Mouse (Mus musculus) forebrain, postnatal 0 days (tissue): ENCODE results near the gene Scand1. TPM values are rescaled to one million over a fixed set of nuclear protein-coding genes. Genes with fewer than 3 reads are reported as not detected.

ENCODE experiments used
- ATAC-seq: fragments of 200-750 bp; cut with Nextera tagmentation; 2 replicates; pipeline ENCODE4 v1.8.0; 2017; ENCODE audit warnings: mild to moderate bottlenecking, moderate library complexity
- DNase-seq: peaks from one replicate; pipeline ENCODE4 v3.0.0-alpha.2; 2015
- H3K27ac ChIP-seq: fragments of 300-500 bp; sonication (generic); 2 replicates; pipeline ENCODE4 v1.5.1; 2014; ENCODE audit warnings: low read depth, mild to moderate bottlenecking, antibody characterized with exemption, low read length, moderate library complexity, mixed read lengths
- H3K27me3 ChIP-seq: fragments of 300-500 bp; sonication (generic); 2 replicates; pipeline ENCODE4 v1.6.1; 2014; ENCODE audit warnings: mild to moderate bottlenecking, low read length, mixed read lengths; ENCODE audit not compliant: insufficient read depth
- H3K36me3 ChIP-seq: fragments of 300-500 bp; sonication (generic); 2 replicates; pipeline ENCODE4 v1.6.1; 2014; ENCODE audit warnings: mild to moderate bottlenecking, moderate library complexity; ENCODE audit not compliant: insufficient read depth
- H3K4me1 ChIP-seq: fragments of 300-500 bp; sonication (generic); 2 replicates; pipeline ENCODE4 v1.6.1; 2014; ENCODE audit warnings: antibody characterized with exemption; ENCODE audit not compliant: insufficient read depth
- H3K4me2 ChIP-seq: fragments of 300-500 bp; sonication (generic); 2 replicates; pipeline ENCODE4 v1.6.1; 2014; ENCODE audit warnings: low read depth, mild to moderate bottlenecking, moderate library complexity
- H3K4me3 ChIP-seq: fragments of 300-500 bp; sonication (generic); 2 replicates; pipeline ENCODE4 v1.5.1; 2014; ENCODE audit warnings: low read depth, low read length, mixed read lengths
- H3K9ac ChIP-seq: fragments of 300-500 bp; sonication (generic); 2 replicates; pipeline ENCODE4 v1.6.1; 2014; ENCODE audit warnings: mild to moderate bottlenecking
- H3K9me3 ChIP-seq: fragments of 300-500 bp; sonication (generic); 2 replicates; pipeline ENCODE4 v1.6.1; 2016; ENCODE audit warnings: low read length
- CTCF ChIP-seq: sonication (generic); IDR thresholded peaks from 2 replicates; pipeline ENCODE4 v1.5.1; 2016; ENCODE audit warnings: antibody characterized with exemption, control low read depth, low read depth
- WGBS: fragments of 180-500 bp; shearing (Covaris S2); extraction: QIAGEN DNeasy Blood & Tissue Kit; methylation state at CpG from one replicate; pipeline ENCODE4 v1.1.7; 2014; 5-methylcytosine and 5-hydroxymethylcytosine counted together
- polyA plus RNA-seq: library from polyadenylated mRNA; unstranded; fragments of >200 nt; fragmentation: Nextera tagmentation; extraction: Ambion mirVana; gene quantifications from 2 replicates; pipeline ENCODE4 v1.2.1, GENCODE M21; 2015
- total RNA-seq: library from RNA; depleted of rRNA; stranded (reverse); fragments of >200 nt; gene quantifications from 2 replicates; pipeline ENCODE4 v1.2.3, GENCODE M21; 2014

Scand1 gene
- total and polyA plus RNA-seq, 2 experiments from 2014 or later: 134 to 204 TPM

- Histone ChIP-seq H3K27ac (no peak overlapping the region), H3K36me3 (peaks cover 2% of the 10 kb centered on the region), H3K4me3 (no peak overlapping the region), H3K27me3 (no peaks in the 10 kb centered on the region), H3K4me2 (no peak overlapping the region), H3K9me3 (no peaks in the 10 kb centered on the region), H3K9ac (no peak overlapping the region), H3K4me1 (peaks cover 4% of the 10 kb centered on the region; the same call in 1 of the 2 replicates)
- no peak for DNase-seq
- no peak for ATAC-seq
- TF ChIP-seq CTCF: no peak
- 96% methylated on average over 5 of the region's 5 CpGs for WGBS
Observed at GRCm38 (mm10) chr2:156309948-156310347, 2.6 kb downstream of the Scand1 start.

- 50% methylated on average over 5 of the region's 5 CpGs for WGBS
- Histone ChIP-seq H3K27ac (no peak overlapping the region), H3K9ac (no peak overlapping the region), H3K4me1 (no peaks in the 10 kb centered on the region), H3K9me3 (no peaks in the 10 kb centered on the region), H3K27me3 (no peaks in the 10 kb centered on the region), H3K4me2 (no peak overlapping the region), H3K4me3 (no peak overlapping the region), H3K36me3 (peaks cover 24% of the 10 kb centered on the region)
- TF ChIP-seq CTCF: peak; percentile 45
- ATAC-seq (no peak), DNase-seq (peak; percentile 7)
Observed at GRCm38 (mm10) chr2:156307261-156307660, 5.2 kb downstream of the Scand1 start.

DNA sequence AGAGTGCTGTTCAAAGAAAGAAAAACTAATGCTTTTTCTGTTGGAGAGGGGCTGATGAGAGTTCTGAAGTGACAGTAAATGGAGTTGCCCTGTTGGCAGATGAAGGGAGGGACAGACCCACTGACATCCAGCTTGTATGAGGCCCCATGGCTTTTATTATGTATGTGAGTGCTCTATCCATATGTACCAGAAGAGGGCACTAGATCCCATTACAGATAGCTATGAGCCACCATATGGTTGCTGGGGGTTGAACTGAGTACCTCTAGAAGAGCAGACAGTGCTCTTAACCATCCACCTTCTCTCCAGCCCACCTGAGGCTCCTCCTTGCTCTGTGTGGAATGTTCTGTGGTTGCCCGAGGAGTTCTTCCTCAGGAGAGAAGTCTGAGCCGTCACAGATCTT lies 6.7 kb downstream of the Scand1 start:
- peak; percentile 69 for TF ChIP-seq CTCF
- Histone ChIP-seq H3K36me3 (peaks cover 28% of the 10 kb centered on the region), H3K4me3 (no peak overlapping the region), H3K27me3 (no peaks in the 10 kb centered on the region), H3K9me3 (no peaks in the 10 kb centered on the region), H3K27ac (no peak overlapping the region), H3K4me2 (no peak overlapping the region), H3K9ac (no peak overlapping the region), H3K4me1 (no peaks in the 10 kb centered on the region)
- WGBS: 83% methylated on average over 2 of the region's 2 CpGs
- DNase-seq (peak; percentile 46), ATAC-seq (peak; percentile 56; the same call in 1 of the 2 replicates)

- Histone ChIP-seq H3K4me2 (no peak overlapping the region), H3K27ac (no peak overlapping the region), H3K4me1 (no peaks in the 10 kb centered on the region), H3K27me3 (no peaks in the 10 kb centered on the region), H3K4me3 (no peak overlapping the region), H3K36me3 (peaks cover 33% of the 10 kb centered on the region), H3K9me3 (no peaks in the 10 kb centered on the region), H3K9ac (no peak overlapping the region)
- ATAC-seq: no peak
- 95% methylated on average over 4 of the region's 4 CpGs for WGBS
- no peak for DNase-seq
- TF ChIP-seq CTCF: no peak
Observed at GRCm38 (mm10) chr2:156304351-156304750, 8.2 kb downstream of the Scand1 start.

GRCm38 (mm10) chr2:156302063-156302462 lies 10.4 kb downstream of the Scand1 start:
- Histone ChIP-seq H3K4me2 (no peak overlapping the region), H3K27me3 (no peaks in the 10 kb centered on the region), H3K36me3 (peaks cover 46% of the 10 kb centered on the region), H3K9ac (no peak overlapping the region), H3K4me3 (no peak overlapping the region), H3K9me3 (no peaks in the 10 kb centered on the region), H3K27ac (no peak overlapping the region), H3K4me1 (no peaks in the 10 kb centered on the region)
- DNase-seq (no peak), ATAC-seq (no peak)
- TF ChIP-seq CTCF: no peak
- 85% methylated on average over 4 of the region's 4 CpGs for WGBS

- Histone ChIP-seq H3K4me2 (no peak overlapping the region), H3K9ac (no peak overlapping the region), H3K4me3 (no peak overlapping the region), H3K9me3 (no peaks in the 10 kb centered on the region), H3K27me3 (no peaks in the 10 kb centered on the region), H3K4me1 (no peaks in the 10 kb centered on the region), H3K36me3 (peaks cover 54% of the 10 kb centered on the region), H3K27ac (no peak overlapping the region)
- no peak for DNase-seq
- no peak for ATAC-seq
- WGBS: 89% methylated on average over 7 of the region's 7 CpGs
- no peak for TF ChIP-seq CTCF
Observed at GRCm38 (mm10) chr2:156298458-156298857, 14.0 kb downstream of the Scand1 start.

DNA sequence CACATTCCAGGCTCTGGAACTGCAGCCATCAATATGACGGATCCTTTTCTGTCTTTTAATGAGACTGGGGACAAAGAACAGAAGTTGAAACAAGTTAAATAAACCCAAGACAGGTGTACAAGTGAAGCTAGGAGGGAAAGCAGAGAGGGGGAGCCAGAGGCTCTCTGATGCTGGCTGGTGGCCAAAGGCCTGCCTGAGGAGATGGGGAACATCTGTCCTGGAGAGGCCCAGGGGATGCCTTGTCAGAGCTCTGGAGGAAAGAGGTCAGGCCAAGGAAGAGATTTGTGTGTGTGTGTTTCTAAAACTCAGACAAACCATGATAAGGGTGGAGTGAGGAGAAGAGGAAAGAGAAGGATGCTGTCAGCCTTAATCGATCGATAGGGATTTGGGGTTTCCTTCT lies 14.9 kb downstream of the Scand1 start:
- H3K27me3 ChIP-seq: no peaks in the 10 kb centered on the region
- ATAC-seq (no peak), DNase-seq (no peak)
- TF ChIP-seq CTCF: no peak
- no peaks in the 10 kb centered on the region for H3K9me3 ChIP-seq
- no peak overlapping the region for H3K4me3 ChIP-seq
- H3K36me3 ChIP-seq: peaks cover 56% of the 10 kb centered on the region
- H3K4me1 ChIP-seq: no peaks in the 10 kb centered on the region
- H3K27ac ChIP-seq: no peak overlapping the region
- WGBS: 86% methylated on average over 3 of the region's 3 CpGs
- no peak overlapping the region for H3K9ac ChIP-seq
- no peak overlapping the region for H3K4me2 ChIP-seq

DNA sequence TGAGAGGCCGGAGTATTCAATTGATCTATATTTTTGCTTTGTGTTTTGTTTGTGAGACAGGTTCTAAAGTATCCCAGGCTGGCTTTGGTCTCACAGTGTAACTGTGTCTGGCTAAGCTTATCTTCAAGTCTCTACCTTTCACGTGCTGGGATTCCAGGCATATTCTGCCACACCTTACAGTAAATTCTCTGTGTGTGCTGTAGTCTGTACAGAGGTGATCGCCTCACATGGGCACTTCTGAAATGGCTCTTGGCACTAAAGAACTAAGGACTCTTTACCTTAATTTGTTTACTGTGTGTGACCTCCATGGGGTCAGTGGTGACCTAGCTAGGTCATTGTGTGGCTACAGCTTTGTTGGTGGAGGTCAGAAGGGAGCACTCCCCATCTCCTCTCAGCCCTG lies 16.3 kb downstream of the Scand1 start:
- H3K4me2 ChIP-seq: no peak overlapping the region
- no peaks in the 10 kb centered on the region for H3K4me1 ChIP-seq
- no peaks in the 10 kb centered on the region for H3K9me3 ChIP-seq
- no peak for ATAC-seq
- H3K9ac ChIP-seq: no peak overlapping the region
- no peak for DNase-seq
- H3K36me3 ChIP-seq: peaks cover 58% of the 10 kb centered on the region
- H3K27ac ChIP-seq: no peak overlapping the region
- 95% methylated on average over 3 of the region's 3 CpGs for WGBS
- no peaks in the 10 kb centered on the region for H3K27me3 ChIP-seq
- TF ChIP-seq CTCF: no peak
- no peak overlapping the region for H3K4me3 ChIP-seq
